Mouse (Mus musculus) spleen, adult 12 weeks (tissue): Measurements from ENCODE around the gene Dok7.

Source experiments
- DNase-seq: peaks from one replicate; pipeline ENCODE4 v3.0.0; 2022; ENCODE audit warnings: low spot score

Dok7 gene

GRCm38 (mm10) chr5:35056604-35057432, at the start of gene Dok7:
Gene Dok7, plus strand, starts transcription at chr5:35056766.
- DNase-seq = no peak

- no peak for DNase-seq
Measured at GRCm38 (mm10) chr5:35009163-35009562, 47.4 kb upstream of the Dok7 start.

GRCm38 (mm10) chr5:35010656-35011055, 45.9 kb upstream of the Dok7 start:
- no peak for DNase-seq

GRCm38 (mm10) chr5:35011156-35011923, 45.2 kb upstream of the Dok7 start:
- DNase-seq = no peak

GRCm38 (mm10) chr5:35014036-35014435, 42.5 kb upstream of the Dok7 start:
- no peak for DNase-seq

GRCm38 (mm10) chr5:35019673-35020300, 36.8 kb upstream of the Dok7 start:
- no peak for DNase-seq

GRCm38 (mm10) chr5:35020410-35021241, 35.9 kb upstream of the Dok7 start:
- no peak for DNase-seq

- no peak for DNase-seq
Measured at GRCm38 (mm10) chr5:35024975-35025374, 31.6 kb upstream of the Dok7 start.

- DNase-seq = no peak
Measured at GRCm38 (mm10) chr5:35029303-35029702, 27.3 kb upstream of the Dok7 start.

- no peak for DNase-seq
Measured at GRCm38 (mm10) chr5:35029755-35030154, 26.8 kb upstream of the Dok7 start.

- no peak for DNase-seq
Measured at GRCm38 (mm10) chr5:35033068-35033467, 23.5 kb upstream of the Dok7 start.

- DNase-seq = no peak
Measured at GRCm38 (mm10) chr5:35033619-35034018, 22.9 kb upstream of the Dok7 start.

GRCm38 (mm10) chr5:35035141-35035540, 21.4 kb upstream of the Dok7 start:
- DNase-seq = no peak

- DNase-seq = no peak
Measured at GRCm38 (mm10) chr5:35035795-35036194, 20.8 kb upstream of the Dok7 start.

GRCm38 (mm10) chr5:35037438-35037837, 19.1 kb upstream of the Dok7 start:
- no peak for DNase-seq

- no peak for DNase-seq
Measured at GRCm38 (mm10) chr5:35041268-35041829, 15.2 kb upstream of the Dok7 start, which contains the start of gene Hgfac. Gene Hgfac, plus strand, starts transcription at chr5:35041509.

GRCm38 (mm10) chr5:35042431-35043109, 14.0 kb upstream of the Dok7 start:
- no peak for DNase-seq

- DNase-seq = peak; percentile 50
Measured at GRCm38 (mm10) chr5:35043110-35043451, 13.5 kb upstream of the Dok7 start.

GRCm38 (mm10) chr5:35050541-35050940, 6.0 kb upstream of the Dok7 start:
- DNase-seq = no peak

- DNase-seq = no peak
Measured at GRCm38 (mm10) chr5:35054628-35055027, 1.9 kb upstream of the Dok7 start.

- DNase-seq = no peak
Measured at GRCm38 (mm10) chr5:35055076-35055475, 1.5 kb upstream of the Dok7 start.
